Mouse (Mus musculus) skeletal muscle tissue, postnatal 0 days (tissue): Measurements from ENCODE around the gene Kdr. TPM values are rescaled to one million over a fixed set of nuclear protein-coding genes. Genes with fewer than 3 reads are reported as not detected.

Source experiments
- microRNA-seq, 2 experiments: library from miRNA; unstranded; fragments of <30 nt; microRNA quantifications; one replicate each; pipeline ENCODE4; 2016
- polyA plus RNA-seq: library from polyadenylated mRNA; unstranded; fragments of >200 nt; fragmentation: Nextera tagmentation; extraction: Ambion mirVana; gene quantifications from 2 replicates; pipeline ENCODE4 v1.2.1, GENCODE M21; 2015

The Kdr gene
- polyA plus RNA-seq: 16.7 and 17.1 TPM in 2 replicates

DNA sequence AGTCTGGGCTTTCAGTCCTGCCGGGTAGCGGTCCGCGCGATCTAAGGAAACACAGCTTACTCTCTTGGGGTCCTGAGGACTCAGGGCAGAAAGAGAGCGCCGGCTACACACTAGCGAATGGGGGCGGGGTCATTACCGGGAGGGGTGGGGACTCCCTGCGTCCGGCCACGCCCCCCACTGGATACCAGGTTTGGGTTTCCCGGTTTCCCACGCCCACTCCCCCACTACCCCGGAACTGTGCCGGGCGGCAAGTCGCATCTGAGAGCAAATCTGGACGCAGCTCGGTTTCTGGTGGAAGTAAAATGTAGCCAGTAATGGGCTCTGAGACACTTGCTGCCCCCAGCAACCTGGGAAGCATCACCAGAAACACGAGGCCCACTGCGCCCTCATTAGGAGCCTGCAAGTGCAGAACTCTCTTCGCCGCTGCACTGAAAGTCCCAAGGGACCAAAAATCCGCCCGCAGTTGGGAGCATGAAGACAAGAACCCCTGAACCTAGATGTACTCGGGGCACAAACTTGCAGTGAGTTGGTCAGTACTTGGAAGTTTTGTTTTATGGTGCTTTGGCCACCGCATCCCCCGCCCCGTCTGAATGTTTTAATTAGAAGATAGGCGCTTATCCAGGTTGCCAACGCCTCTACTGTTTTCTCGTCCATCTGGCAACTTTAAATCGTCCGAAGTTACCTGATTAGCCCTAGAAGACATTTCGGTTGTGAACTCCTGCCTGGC, at the start of gene Kdr:
Gene Kdr (minus strand): TSS at position 85 of the 727 bp plus-strand sequence.

Small RNA genes lying within 50 kb of the gene (microRNA-seq; reads per million reads assigned to microRNA genes)
- 0 reads per million in 2 experiments for gene Gm25374

Other genes with a start within 250 kb of the Kdr start
- 16.9 and 19.4 TPM in 2 replicates for gene Srd5a3, start 161.8 kb upstream of the Kdr start, polyA plus RNA-seq
- gene Tmem165, start 205.4 kb upstream of the Kdr start, polyA plus RNA-seq: 45.6 and 54.4 TPM in 2 replicates